Mouse (Mus musculus) thymus, postnatal 0 days (tissue): ENCODE results near the gene Slc38a11. TPM values are rescaled to one million over a fixed set of nuclear protein-coding genes. Genes with fewer than 3 reads are reported as not detected.

Experiments
- microRNA-seq: library from miRNA; unstranded; fragments of <30 nt; microRNA quantifications from one replicate; pipeline ENCODE4, GENCODE M21; 2016; ENCODE audit warnings: borderline number of aligned reads
- polyA plus RNA-seq: library from polyadenylated mRNA; unstranded; fragments of >200 nt; fragmentation: Nextera tagmentation; extraction: Ambion mirVana; gene quantifications from 2 replicates; pipeline ENCODE4 v1.2.1, GENCODE M21; 2015

The Slc38a11 gene
- polyA plus RNA-seq, 1 experiment from 2014 or later: not detected

Small RNAs within 50 kb of the gene (microRNA-seq; reads per million reads assigned to microRNA genes)
- gene Mir6337: not detected

Other genes with a start within 250 kb of the Slc38a11 start
- 3.9 and 4.5 TPM in 2 replicates for gene Cobll1, start 124.6 kb downstream of the Slc38a11 start, polyA plus RNA-seq
- gene Scn3a, start 203.6 kb upstream of the Slc38a11 start, polyA plus RNA-seq: 0.13 and 0.15 TPM in 2 replicates